Mouse (Mus musculus): ENCODE data around the gene Klhl35. TPM values are rescaled to one million over a fixed set of nuclear protein-coding genes. Genes with fewer than 3 reads are reported as not detected.
A peak's percentile ranks its signal among the peaks of the same experiment; 100 is the strongest.

Klhl35 gene
- 2.1 and 2.7 TPM in 2 replicates for polyA plus RNA-seq (2016; fragmentation: Nextera tagmentation; extraction: Ambion mirVana)

DNA sequence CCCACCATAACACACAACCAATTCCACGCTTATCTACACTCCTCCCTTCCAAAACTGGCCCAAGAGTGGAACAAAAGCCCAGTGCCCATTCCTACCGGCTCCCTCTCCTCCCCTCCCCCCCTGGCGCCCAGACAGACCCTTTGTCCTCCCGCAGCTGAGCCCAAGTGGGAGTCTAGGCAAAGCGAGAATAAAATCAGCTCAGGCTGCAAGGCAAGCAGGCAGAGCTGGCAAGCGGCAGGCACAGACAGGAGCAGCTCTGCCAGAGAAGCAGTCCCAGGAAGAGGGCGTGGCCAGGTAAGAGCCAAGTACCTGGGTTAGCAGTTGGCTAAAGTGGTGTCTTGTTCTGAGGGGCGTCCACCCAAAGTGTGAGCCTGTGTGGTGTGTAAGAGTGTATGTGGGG lies at the start of gene Klhl35:
Gene Klhl35, plus strand, starts transcription at position 194 of the 400 bp plus-strand sequence.
- Histone ChIP-seq H3K27ac (0 out of 2 replicates have a peak within 1 kb of the TSS, but pooled peaks have one; percentile 5), H3K9me3 (no peaks in the 10 kb centered on the region), H3K4me3 (no peak within 1 kb of the TSS), H3K4me2 (replicated peaks) (no peak within 1 kb of the TSS), H3K27me3 (peaks cover 5% of the 10 kb centered on the region; the same call in 1 of the 2 replicates), H3K4me1 (peaks cover 28% of the 10 kb centered on the region), H3K36me3 (peaks cover 4% of the 10 kb centered on the region; the same call in 1 of the 2 replicates), H3K9ac (no peak within 1 kb of the TSS)
- WGBS: 31% methylated on average over 8 of the region's 8 CpGs
- ATAC-seq (ENCODE audit: insufficient number of reproducible peaks, insufficient read depth, low FRiP score, low TSS enrichment): no peak

DNA sequence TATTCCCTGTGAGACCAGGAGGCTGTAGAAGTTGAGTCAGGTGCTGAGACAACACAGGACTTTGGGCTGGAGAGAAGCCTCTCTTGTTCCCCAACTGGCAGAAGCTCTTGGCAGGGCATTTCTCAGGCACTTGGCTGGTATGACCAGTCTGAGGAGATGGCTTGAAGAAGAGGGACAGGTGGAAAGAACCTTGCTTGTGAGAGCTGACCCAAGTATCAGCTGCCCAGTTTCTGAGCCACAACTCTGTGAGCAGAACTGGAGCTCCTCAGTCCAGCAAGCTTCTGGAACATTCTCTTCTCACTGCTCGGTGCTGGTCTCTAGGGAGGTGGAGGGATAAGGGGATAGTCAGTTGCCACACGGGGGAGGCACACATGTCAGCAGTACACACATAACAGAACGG lies 46.5 kb upstream of the Klhl35 start:
- H3K4me3 ChIP-seq: no peak overlapping the region
- ATAC-seq (ENCODE audit: insufficient number of reproducible peaks, insufficient read depth, low FRiP score, low TSS enrichment): no peak
- H3K27ac ChIP-seq: no peak overlapping the region
- H3K36me3 ChIP-seq: no peaks in the 10 kb centered on the region
- no peaks in the 10 kb centered on the region for H3K9me3 ChIP-seq
- H3K9ac ChIP-seq: no peak overlapping the region
- no peaks in the 10 kb centered on the region for H3K27me3 ChIP-seq
- peaks cover 18% of the 10 kb centered on the region for H3K4me1 ChIP-seq
- no peak overlapping the region for H3K4me2 ChIP-seq (replicated peaks)
- WGBS: 82% methylated on average over 3 of the region's 3 CpGs

DNA sequence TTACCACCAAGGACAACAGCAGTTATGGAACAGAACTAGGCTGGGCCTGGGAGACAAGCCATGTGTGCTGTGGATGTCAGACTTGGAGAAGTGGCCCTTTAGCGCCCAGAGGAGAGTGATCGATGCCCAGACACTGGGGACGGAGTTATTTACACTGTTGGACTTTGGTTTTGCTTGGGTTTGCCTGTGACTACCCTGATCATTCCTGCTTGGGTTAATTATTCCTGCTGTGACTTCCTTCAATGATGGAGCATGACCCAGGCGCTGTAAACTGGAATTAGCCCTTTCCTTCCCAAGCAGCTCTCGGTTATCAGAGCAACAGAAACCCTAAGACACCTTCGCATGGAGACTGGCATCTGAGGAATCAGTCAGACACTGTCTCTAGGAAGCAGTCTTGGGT lies 44.8 kb upstream of the Klhl35 start:
- WGBS: 80% methylated on average over 6 of the region's 6 CpGs
- Histone ChIP-seq H3K4me3 (no peak overlapping the region), H3K4me2 (replicated peaks) (no peak overlapping the region), H3K9me3 (no peaks in the 10 kb centered on the region), H3K27ac (no peak overlapping the region), H3K36me3 (no peaks in the 10 kb centered on the region), H3K9ac (no peak overlapping the region), H3K27me3 (no peaks in the 10 kb centered on the region), H3K4me1 (peaks cover 33% of the 10 kb centered on the region)
- no peak for ATAC-seq (ENCODE audit: insufficient number of reproducible peaks, insufficient read depth, low FRiP score, low TSS enrichment)

GRCm38 (mm10) chr7:99424538-99425155 lies 41.2 kb upstream of the Klhl35 start:
- Histone ChIP-seq H3K4me2 (replicated peaks) (no peak overlapping the region), H3K9me3 (no peaks in the 10 kb centered on the region), H3K27ac (peak overlapping the region; percentile 84), H3K27me3 (no peaks in the 10 kb centered on the region), H3K36me3 (no peaks in the 10 kb centered on the region), H3K4me3 (no peak overlapping the region), H3K9ac (0 out of 2 replicates have a peak overlapping the region, but pooled peaks have one; percentile 4), H3K4me1 (peaks cover 33% of the 10 kb centered on the region)
- 20% methylated on average over 8 of the region's 8 CpGs for WGBS
- ATAC-seq (ENCODE audit: insufficient number of reproducible peaks, insufficient read depth, low FRiP score, low TSS enrichment): peak; percentile 63; the same call in 1 of the 2 replicates

DNA sequence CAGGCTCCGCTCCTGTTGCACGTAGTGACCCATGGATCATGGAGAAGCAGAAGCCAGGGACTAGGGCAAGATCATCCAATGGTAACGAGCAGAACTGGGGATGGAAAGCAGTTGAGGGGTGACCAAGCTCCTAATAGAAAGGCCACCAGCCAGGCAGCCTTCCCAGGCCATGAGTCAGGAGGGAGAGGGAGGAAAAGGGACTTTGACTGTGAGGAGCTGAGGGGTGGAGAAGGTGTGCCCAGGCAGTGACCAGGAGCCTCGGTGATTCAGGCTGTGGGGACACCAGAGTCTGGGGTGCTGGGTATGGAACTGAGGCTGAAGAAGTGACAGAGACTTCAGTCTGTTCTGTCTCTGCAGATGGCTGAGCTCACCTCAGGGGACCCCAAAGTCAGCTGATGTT lies 40.1 kb upstream of the Klhl35 start:
- Histone ChIP-seq H3K9ac (no peak overlapping the region), H3K9me3 (no peaks in the 10 kb centered on the region), H3K4me3 (no peak overlapping the region), H3K36me3 (no peaks in the 10 kb centered on the region), H3K27ac (peak overlapping the region; percentile 84), H3K4me1 (peaks cover 28% of the 10 kb centered on the region), H3K27me3 (no peaks in the 10 kb centered on the region), H3K4me2 (replicated peaks) (no peak overlapping the region)
- 81% methylated on average over 4 of the region's 4 CpGs for WGBS
- no peak for ATAC-seq (ENCODE audit: insufficient number of reproducible peaks, insufficient read depth, low FRiP score, low TSS enrichment)

DNA sequence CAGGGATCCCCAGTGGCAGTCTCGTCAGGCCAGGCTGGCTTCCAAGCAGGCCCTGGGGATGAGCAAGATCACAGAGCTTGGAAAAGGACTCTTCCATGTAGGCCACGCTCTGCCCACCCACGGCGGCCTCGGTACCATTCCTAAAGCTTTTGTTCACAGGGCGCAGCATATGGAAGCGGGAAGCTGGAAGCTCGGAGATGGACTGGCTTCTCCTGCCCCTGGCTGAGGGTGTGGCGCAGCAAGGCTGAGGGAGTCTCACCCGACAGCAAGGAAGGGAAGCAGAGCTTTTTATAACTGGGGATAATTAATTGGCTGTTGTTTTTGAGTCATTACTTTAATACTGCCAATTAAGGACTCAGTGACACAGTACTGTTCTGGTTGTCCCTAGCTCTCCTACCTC lies 38.8 kb upstream of the Klhl35 start:
- ATAC-seq (ENCODE audit: insufficient number of reproducible peaks, insufficient read depth, low FRiP score, low TSS enrichment): no peak
- WGBS: 68% methylated on average over 10 of the region's 10 CpGs

GRCm38 (mm10) chr7:99427987-99428386 lies 37.8 kb upstream of the Klhl35 start:
- 89% methylated on average over 3 of the region's 3 CpGs for WGBS
- Histone ChIP-seq H3K9me3 (no peaks in the 10 kb centered on the region), H3K27me3 (no peaks in the 10 kb centered on the region), H3K36me3 (no peaks in the 10 kb centered on the region), H3K4me3 (no peak overlapping the region), H3K4me2 (replicated peaks) (no peak overlapping the region), H3K27ac (no peak overlapping the region), H3K4me1 (peaks cover 26% of the 10 kb centered on the region), H3K9ac (no peak overlapping the region)
- no peak for ATAC-seq (ENCODE audit: insufficient number of reproducible peaks, insufficient read depth, low FRiP score, low TSS enrichment)

More for the DNA sequence above, 38.8 kb upstream of the Klhl35 start:
- no peaks in the 10 kb centered on the region for H3K9me3 ChIP-seq
- peaks cover 21% of the 10 kb centered on the region for H3K4me1 ChIP-seq
- no peak overlapping the region for H3K4me2 ChIP-seq (replicated peaks)
- no peak overlapping the region for H3K4me3 ChIP-seq
- H3K9ac ChIP-seq: no peak overlapping the region
- H3K36me3 ChIP-seq: no peaks in the 10 kb centered on the region
- H3K27ac ChIP-seq: no peak overlapping the region
- no peaks in the 10 kb centered on the region for H3K27me3 ChIP-seq

GRCm38 (mm10) chr7:99428836-99429235 lies 37.0 kb upstream of the Klhl35 start:
- 82% methylated on average over 5 of the region's 5 CpGs for WGBS
- Histone ChIP-seq H3K9ac (no peak overlapping the region), H3K4me3 (no peak overlapping the region), H3K36me3 (no peaks in the 10 kb centered on the region), H3K9me3 (no peaks in the 10 kb centered on the region), H3K4me1 (peaks cover 26% of the 10 kb centered on the region), H3K4me2 (replicated peaks) (no peak overlapping the region), H3K27me3 (no peaks in the 10 kb centered on the region), H3K27ac (no peak overlapping the region)
- ATAC-seq (ENCODE audit: insufficient number of reproducible peaks, insufficient read depth, low FRiP score, low TSS enrichment): no peak

DNA sequence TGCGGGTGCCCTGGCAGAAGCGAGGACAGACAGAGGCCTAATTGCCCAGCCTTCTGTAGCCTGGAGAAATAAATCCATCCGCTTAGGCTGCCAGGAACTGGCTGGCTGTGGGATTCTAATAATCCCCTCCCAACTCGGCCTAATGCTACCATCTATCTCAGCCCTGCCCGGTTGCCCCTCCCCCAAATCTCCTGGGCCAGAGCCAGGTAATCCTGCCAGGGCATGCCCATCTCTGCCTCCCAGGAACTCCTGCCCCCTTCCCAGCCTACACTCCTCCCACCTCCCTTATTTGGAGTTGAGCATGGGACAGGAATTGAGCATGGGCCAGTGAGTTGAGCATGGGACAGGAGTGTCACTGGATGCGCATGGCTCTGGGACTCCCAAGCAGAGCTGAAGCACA lies 36.0 kb upstream of the Klhl35 start:
- Histone ChIP-seq H3K4me2 (replicated peaks) (no peak overlapping the region), H3K4me1 (peaks cover 22% of the 10 kb centered on the region), H3K9ac (no peak overlapping the region), H3K27ac (no peak overlapping the region), H3K9me3 (no peaks in the 10 kb centered on the region), H3K27me3 (no peaks in the 10 kb centered on the region), H3K36me3 (no peaks in the 10 kb centered on the region), H3K4me3 (no peak overlapping the region)
- no peak for ATAC-seq (ENCODE audit: insufficient number of reproducible peaks, insufficient read depth, low FRiP score, low TSS enrichment)
- WGBS: 45% methylated on average over 6 of the region's 6 CpGs

DNA sequence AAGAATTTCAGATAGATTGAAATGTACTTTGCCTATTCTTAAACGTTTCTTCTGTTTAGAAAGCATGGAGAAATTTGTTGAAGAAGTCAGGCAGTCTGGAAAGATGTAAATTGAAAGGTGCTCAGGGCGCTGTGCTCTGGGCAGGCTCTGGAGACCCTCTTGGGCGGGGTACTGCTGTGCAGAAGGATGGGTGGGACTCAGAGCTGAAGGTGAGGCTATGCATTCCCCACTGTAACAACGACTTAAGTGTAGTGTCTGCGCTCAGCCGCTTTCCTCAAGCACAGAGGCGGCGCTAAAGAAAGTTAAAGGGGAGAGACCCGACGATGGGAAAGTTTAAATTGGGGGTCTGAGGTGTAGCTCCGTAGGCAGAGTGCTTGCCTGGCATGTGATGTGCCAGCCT lies 35.6 kb upstream of the Klhl35 start:
- Histone ChIP-seq H3K9ac (no peak overlapping the region), H3K27me3 (no peaks in the 10 kb centered on the region), H3K4me1 (peaks cover 19% of the 10 kb centered on the region), H3K4me3 (no peak overlapping the region), H3K27ac (no peak overlapping the region), H3K9me3 (no peaks in the 10 kb centered on the region), H3K36me3 (no peaks in the 10 kb centered on the region), H3K4me2 (replicated peaks) (no peak overlapping the region)
- 65% methylated on average over 11 of the region's 11 CpGs for WGBS
- no peak for ATAC-seq (ENCODE audit: insufficient number of reproducible peaks, insufficient read depth, low FRiP score, low TSS enrichment)

- WGBS: 57% methylated on average over 14 of the region's 14 CpGs
- no peaks in the 10 kb centered on the region for H3K36me3 ChIP-seq
- no peaks in the 10 kb centered on the region for H3K27me3 ChIP-seq
- no peak overlapping the region for H3K4me3 ChIP-seq
- H3K9ac ChIP-seq: no peak overlapping the region
- H3K4me1 ChIP-seq: peaks cover 24% of the 10 kb centered on the region
- H3K27ac ChIP-seq: no peak overlapping the region
- no peaks in the 10 kb centered on the region for H3K9me3 ChIP-seq
- no peak overlapping the region for H3K4me2 ChIP-seq (replicated peaks)
- no peak for ATAC-seq (ENCODE audit: insufficient number of reproducible peaks, insufficient read depth, low FRiP score, low TSS enrichment)
Observed at GRCm38 (mm10) chr7:99432248-99432647, 33.6 kb upstream of the Klhl35 start.

GRCm38 (mm10) chr7:99432863-99433262 lies 32.9 kb upstream of the Klhl35 start:
- Histone ChIP-seq H3K9ac (no peak overlapping the region), H3K4me2 (replicated peaks) (no peak overlapping the region), H3K36me3 (no peaks in the 10 kb centered on the region), H3K9me3 (no peaks in the 10 kb centered on the region), H3K27me3 (no peaks in the 10 kb centered on the region), H3K4me3 (no peak overlapping the region), H3K4me1 (peaks cover 25% of the 10 kb centered on the region), H3K27ac (no peak overlapping the region)
- WGBS: 84% methylated on average over 6 of the region's 6 CpGs
- ATAC-seq (ENCODE audit: insufficient number of reproducible peaks, insufficient read depth, low FRiP score, low TSS enrichment): no peak

Data from embryonic facial prominence, embryonic 12.5 days (tissue).